Mouse (Mus musculus) stomach, embryonic 15.5 days (tissue): Measurements from ENCODE around the gene Tppp3. TPM values are rescaled to one million over a fixed set of nuclear protein-coding genes. Genes with fewer than 3 reads are reported as not detected.

ENCODE experiments used
- ATAC-seq: fragments of 200-750 bp; cut with Nextera tagmentation; 2 replicates; pipeline ENCODE4 v1.8.0; 2017; ENCODE audit warnings: low read depth, moderate number of reproducible peaks, moderate TSS enrichment; ENCODE audit not compliant: insufficient read depth, low FRiP score
- H3K27ac ChIP-seq: fragments of 300-500 bp; sonication (generic); 2 replicates; pipeline ENCODE4 v1.5.1; 2015; ENCODE audit warnings: mild to moderate bottlenecking, inconsistent platforms
- H3K27me3 ChIP-seq: fragments of 300-500 bp; sonication (generic); replicated peaks from 2 replicates; pipeline ENCODE4 v1.6.1; 2015; ENCODE audit warnings: inconsistent platforms
- H3K36me3 ChIP-seq: fragments of 300-500 bp; sonication (generic); 2 replicates; pipeline ENCODE4 v1.6.1; 2015; ENCODE audit warnings: inconsistent platforms
- H3K4me1 ChIP-seq: fragments of 300-500 bp; sonication (generic); 2 replicates; pipeline ENCODE4 v1.6.1; 2015; ENCODE audit warnings: inconsistent platforms
- H3K4me2 ChIP-seq: fragments of 300-500 bp; sonication (generic); 2 replicates; pipeline ENCODE4 v1.6.1; 2015; ENCODE audit warnings: mild to moderate bottlenecking, inconsistent platforms
- H3K4me3 ChIP-seq: fragments of 300-500 bp; sonication (generic); replicated peaks from 2 replicates; pipeline ENCODE4 v1.5.1; 2015; ENCODE audit warnings: inconsistent platforms
- H3K9ac ChIP-seq: fragments of 300-500 bp; sonication (generic); 2 replicates; pipeline ENCODE4 v1.6.1; 2015; ENCODE audit warnings: inconsistent platforms
- H3K9me3 ChIP-seq: fragments of 300-500 bp; sonication (generic); 2 replicates; pipeline ENCODE4 v1.6.1; 2016; ENCODE audit warnings: inconsistent platforms
- WGBS: fragments of 180-500 bp; shearing (Covaris S2); methylation state at CpG from one replicate; pipeline ENCODE4 v1.1.7; 2015; 5-methylcytosine and 5-hydroxymethylcytosine counted together
- polyA plus RNA-seq: library from polyadenylated mRNA; unstranded; fragments of >200 nt; fragmentation: Nextera tagmentation; extraction: Ambion mirVana; gene quantifications from 2 replicates; pipeline ENCODE4 v1.2.1, GENCODE M21; 2015

The Tppp3 gene
- polyA plus RNA-seq: 44.7 and 45.5 TPM in 2 replicates

- Histone ChIP-seq H3K9ac (peak within 1 kb of the TSS; percentile 5; the same call in 1 of the 2 replicates), H3K4me1 (peaks cover 44% of the 10 kb centered on the region), H3K9me3 (no peaks in the 10 kb centered on the region), H3K27me3 (0 out of 2 replicates have a peak, but pooled peaks cover 2% of the 10 kb centered on the region), H3K36me3 (peaks cover 4% of the 10 kb centered on the region; the same call in 1 of the 2 replicates), H3K4me3 (peak within 1 kb of the TSS; percentile 28), H3K27ac (peak within 1 kb of the TSS; percentile 45; the same call in 1 of the 2 replicates), H3K4me2 (peak within 1 kb of the TSS; percentile 51)
- ATAC-seq: peak; percentile 93
- 9% methylated on average over 25 of the region's 25 CpGs for WGBS
Measured at GRCm38 (mm10) chr8:105471314-105472015, at the start of gene Tppp3. Gene Tppp3, minus strand, starts transcription at chr8:105471526.

- WGBS: 9% methylated on average over 3 of the region's 3 CpGs
- no peak overlapping the region for H3K4me2 ChIP-seq
- peaks cover 3% of the 10 kb centered on the region; the same call in 1 of the 2 replicates for H3K36me3 ChIP-seq
- H3K4me3 ChIP-seq: no peak overlapping the region
- H3K27me3 ChIP-seq: peaks cover 9% of the 10 kb centered on the region; the same call in 1 of the 2 replicates
- peaks cover 41% of the 10 kb centered on the region for H3K4me1 ChIP-seq
- ATAC-seq: no peak
- H3K27ac ChIP-seq: no peak overlapping the region
- no peaks in the 10 kb centered on the region for H3K9me3 ChIP-seq
- H3K9ac ChIP-seq: no peak overlapping the region
Measured at GRCm38 (mm10) chr8:105521061-105521460, 49.7 kb upstream of the Tppp3 start.

GRCm38 (mm10) chr8:105520521-105520920 lies 49.2 kb upstream of the Tppp3 start:
- ATAC-seq: no peak
- Histone ChIP-seq H3K9ac (no peak overlapping the region), H3K36me3 (peaks cover 3% of the 10 kb centered on the region; the same call in 1 of the 2 replicates), H3K27me3 (peaks cover 9% of the 10 kb centered on the region; the same call in 1 of the 2 replicates), H3K4me1 (peaks cover 43% of the 10 kb centered on the region), H3K27ac (no peak overlapping the region), H3K9me3 (no peaks in the 10 kb centered on the region), H3K4me3 (no peak overlapping the region), H3K4me2 (no peak overlapping the region)
- 37% methylated on average over 5 of the region's 5 CpGs for WGBS

- ATAC-seq: no peak
- Histone ChIP-seq H3K4me3 (peak overlapping the region; percentile 56; the same call in 1 of the 2 replicates), H3K4me1 (peaks cover 43% of the 10 kb centered on the region), H3K36me3 (peaks cover 3% of the 10 kb centered on the region; the same call in 1 of the 2 replicates), H3K9ac (0 out of 2 replicates have a peak overlapping the region, but pooled peaks have one; percentile 56), H3K27me3 (peaks cover 9% of the 10 kb centered on the region; the same call in 1 of the 2 replicates), H3K4me2 (peak overlapping the region; percentile 100), H3K27ac (no peak overlapping the region), H3K9me3 (no peaks in the 10 kb centered on the region)
- WGBS: 7% methylated on average over 2 of the region's 2 CpGs
Measured at GRCm38 (mm10) chr8:105519591-105519990, 48.3 kb upstream of the Tppp3 start.

- peak; percentile 59 for ATAC-seq
- 1% methylated on average over 61 of the region's 68 CpGs for WGBS
- peaks cover 9% of the 10 kb centered on the region; the same call in 1 of the 2 replicates for H3K27me3 ChIP-seq
- peaks cover 43% of the 10 kb centered on the region for H3K4me1 ChIP-seq
- peak within 1 kb of the TSS; percentile 56 for H3K9ac ChIP-seq
- H3K27ac ChIP-seq: peak within 1 kb of the TSS; percentile 48; the same call in 1 of the 2 replicates
- H3K4me2 ChIP-seq: peak within 1 kb of the TSS; percentile 100
- H3K36me3 ChIP-seq: 0 out of 2 replicates have a peak, but pooled peaks cover 3% of the 10 kb centered on the region
- H3K4me3 ChIP-seq: peak within 1 kb of the TSS; percentile 56
- no peaks in the 10 kb centered on the region for H3K9me3 ChIP-seq
Measured at GRCm38 (mm10) chr8:105518436-105519313, 47.3 kb upstream of the Tppp3 start, which contains the start of gene Hsd11b2. Gene Hsd11b2, plus strand, starts transcription at chr8:105518755.

GRCm38 (mm10) chr8:105517346-105517745 lies 46.0 kb upstream of the Tppp3 start:
- no peaks in the 10 kb centered on the region for H3K36me3 ChIP-seq
- no peak overlapping the region for H3K9ac ChIP-seq
- H3K4me3 ChIP-seq: no peak overlapping the region
- no peak overlapping the region for H3K27ac ChIP-seq
- no peak for ATAC-seq
- 27% methylated on average over 8 of the region's 8 CpGs for WGBS
- H3K9me3 ChIP-seq: no peaks in the 10 kb centered on the region
- peaks cover 37% of the 10 kb centered on the region for H3K4me1 ChIP-seq
- no peak overlapping the region for H3K4me2 ChIP-seq
- peaks cover 9% of the 10 kb centered on the region; the same call in 1 of the 2 replicates for H3K27me3 ChIP-seq

- Histone ChIP-seq H3K4me1 (peaks cover 33% of the 10 kb centered on the region), H3K4me3 (no peak overlapping the region), H3K4me2 (peak overlapping the region; percentile 41), H3K9me3 (no peaks in the 10 kb centered on the region), H3K27ac (no peak overlapping the region), H3K9ac (no peak overlapping the region), H3K36me3 (no peaks in the 10 kb centered on the region), H3K27me3 (peaks cover 9% of the 10 kb centered on the region; the same call in 1 of the 2 replicates)
- ATAC-seq: peak; percentile 25; the same call in 1 of the 2 replicates
- 12% methylated on average over 12 of the region's 12 CpGs for WGBS
Measured at GRCm38 (mm10) chr8:105516018-105516645, 44.8 kb upstream of the Tppp3 start.

GRCm38 (mm10) chr8:105514656-105515055 lies 43.3 kb upstream of the Tppp3 start:
- H3K9me3 ChIP-seq: no peaks in the 10 kb centered on the region
- no peak overlapping the region for H3K4me2 ChIP-seq
- no peaks in the 10 kb centered on the region for H3K36me3 ChIP-seq
- peaks cover 30% of the 10 kb centered on the region for H3K4me1 ChIP-seq
- no peak overlapping the region for H3K27ac ChIP-seq
- no peak overlapping the region for H3K9ac ChIP-seq
- ATAC-seq: no peak
- H3K4me3 ChIP-seq: no peak overlapping the region
- 71% methylated on average over 5 of the region's 5 CpGs for WGBS
- H3K27me3 ChIP-seq: peaks cover 7% of the 10 kb centered on the region; the same call in 1 of the 2 replicates

- no peak overlapping the region for H3K27ac ChIP-seq
- no peak overlapping the region for H3K9ac ChIP-seq
- no peaks in the 10 kb centered on the region for H3K9me3 ChIP-seq
- H3K27me3 ChIP-seq: peaks cover 4% of the 10 kb centered on the region; the same call in 1 of the 2 replicates
- H3K4me2 ChIP-seq: no peak overlapping the region
- no peak overlapping the region for H3K4me3 ChIP-seq
- no peaks in the 10 kb centered on the region for H3K36me3 ChIP-seq
- no peak for ATAC-seq
- WGBS: 90% methylated on average over 6 of the region's 6 CpGs
- peaks cover 26% of the 10 kb centered on the region for H3K4me1 ChIP-seq
Measured at GRCm38 (mm10) chr8:105514194-105514593, 42.9 kb upstream of the Tppp3 start.

GRCm38 (mm10) chr8:105509997-105510735 lies 38.8 kb upstream of the Tppp3 start:
- Histone ChIP-seq H3K27ac (peak overlapping the region; percentile 40; the same call in 1 of the 2 replicates), H3K4me2 (no peak overlapping the region), H3K9me3 (no peaks in the 10 kb centered on the region), H3K27me3 (no peaks in the 10 kb centered on the region), H3K9ac (no peak overlapping the region), H3K4me1 (0 out of 2 replicates have a peak, but pooled peaks cover 6% of the 10 kb centered on the region), H3K36me3 (no peaks in the 10 kb centered on the region), H3K4me3 (no peak overlapping the region)
- 28% methylated on average over 12 of the region's 12 CpGs for WGBS
- peak; percentile 78 for ATAC-seq
